Mouse (Mus musculus) forebrain, embryonic 16.5 days (tissue): Measurements from ENCODE around the gene Arhgef5. TPM values are rescaled to one million over a fixed set of nuclear protein-coding genes. Genes with fewer than 3 reads are reported as not detected.
A peak's percentile ranks its signal among the peaks of the same experiment; 100 is the strongest.
"Not testable (repeated sequence)": the region's sequence is repeated elsewhere in the genome, so short reads cannot be mapped to it uniquely, and the experiment has no call there.

Experiments
- ATAC-seq: fragments of 200-750 bp; cut with Nextera tagmentation; 2 replicates; pipeline ENCODE4 v1.8.0; 2017; ENCODE audit warnings: mild to moderate bottlenecking, moderate library complexity
- H3K27ac ChIP-seq: fragments of 300-500 bp; sonication (generic); 2 replicates; pipeline ENCODE4 v1.5.1; 2014; ENCODE audit warnings: low read length, control low read depth
- H3K27me3 ChIP-seq: fragments of 300-500 bp; sonication (generic); replicated peaks from 2 replicates; pipeline ENCODE4 v1.6.1; 2014; ENCODE audit warnings: low read length; ENCODE audit not compliant: control insufficient read depth, insufficient read depth
- H3K36me3 ChIP-seq: fragments of 300-500 bp; sonication (generic); 2 replicates; pipeline ENCODE4 v1.6.1; 2014; ENCODE audit not compliant: control insufficient read depth, insufficient read depth
- H3K4me1 ChIP-seq: fragments of 300-500 bp; sonication (generic); replicated peaks from 2 replicates; pipeline ENCODE4 v1.6.1; 2014; ENCODE audit warnings: low read length; ENCODE audit not compliant: control insufficient read depth, insufficient read depth
- H3K4me2 ChIP-seq: fragments of 300-500 bp; sonication (generic); 2 replicates; pipeline ENCODE4 v1.6.1; 2014; ENCODE audit warnings: mild to moderate bottlenecking, low read length, control low read depth
- H3K4me3 ChIP-seq: fragments of 300-500 bp; sonication (generic); replicated peaks from 2 replicates; pipeline ENCODE4 v1.5.1; 2014; ENCODE audit warnings: mild to moderate bottlenecking, low read length, control low read depth
- H3K9ac ChIP-seq: fragments of 300-500 bp; sonication (generic); replicated peaks from 2 replicates; pipeline ENCODE4 v1.6.1; 2014; ENCODE audit warnings: low read depth, low read length, control low read depth
- H3K9me3 ChIP-seq: fragments of 300-500 bp; sonication (generic); 2 replicates; pipeline ENCODE4 v1.6.1; 2016; ENCODE audit warnings: low read length; ENCODE audit not compliant: control insufficient read depth
- WGBS: fragments of 180-500 bp; shearing (Covaris S2); extraction: QIAGEN DNeasy Blood & Tissue Kit; methylation state at CpG from one replicate; pipeline ENCODE4 v1.1.7; 2014; 5-methylcytosine and 5-hydroxymethylcytosine counted together
- polyA plus RNA-seq: library from polyadenylated mRNA; unstranded; fragments of >200 nt; fragmentation: Nextera tagmentation; extraction: Ambion mirVana; gene quantifications from 2 replicates; pipeline ENCODE4 v1.2.1, GENCODE M21; 2015

Gene Arhgef5
- polyA plus RNA-seq = 1.8 and 1.9 TPM in 2 replicates

DNA sequence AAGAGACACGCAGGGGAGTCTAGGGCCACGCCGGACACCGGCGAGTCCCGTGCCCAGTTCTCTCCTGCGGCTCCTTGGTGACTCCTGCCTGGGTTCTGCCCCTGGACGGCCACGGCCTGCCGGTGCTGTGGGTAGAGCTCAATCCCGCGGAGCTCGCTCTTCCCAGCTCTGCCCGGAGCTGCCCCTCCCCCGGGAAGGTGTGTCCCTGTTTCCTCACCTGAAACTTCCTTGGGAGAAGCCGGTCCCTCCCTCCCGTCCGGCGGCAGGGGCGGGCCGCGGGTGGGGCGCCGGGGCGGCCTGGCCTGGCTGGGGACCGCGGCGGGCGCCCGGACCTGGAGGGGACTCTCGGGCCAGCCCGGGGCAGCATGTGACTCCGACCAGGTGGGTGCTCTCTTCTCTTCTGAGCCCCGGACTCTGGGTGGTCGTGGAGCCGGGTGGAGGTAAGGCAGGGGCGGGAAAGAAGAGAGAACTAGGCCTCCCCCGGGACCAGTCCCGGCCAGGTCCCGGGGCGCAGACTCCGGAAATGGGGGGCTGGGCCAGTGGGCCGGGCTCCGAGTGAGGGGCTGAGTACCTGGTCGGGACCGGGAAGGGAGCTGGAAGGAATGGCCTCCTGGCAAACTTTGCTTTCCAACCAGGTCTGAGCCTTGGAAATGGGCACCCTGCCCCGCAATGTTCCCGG lies at the start of gene Arhgef5:
Arhgef5 (plus strand) TSS at position 220 of the 679 bp plus-strand sequence.
- H3K27me3 ChIP-seq = peaks cover 19% of the 10 kb centered on the region
- WGBS = 0% methylated on average over 38 of the region's 48 CpGs
- ATAC-seq = peak; percentile 72
- no peaks in the 10 kb centered on the region for H3K9me3 ChIP-seq
- peak within 1 kb of the TSS; percentile 82 for H3K4me2 ChIP-seq
- H3K4me1 ChIP-seq = peaks cover 13% of the 10 kb centered on the region
- H3K36me3 ChIP-seq = no peaks in the 10 kb centered on the region
- H3K27ac ChIP-seq = no peak within 1 kb of the TSS
- H3K4me3 ChIP-seq = peak within 1 kb of the TSS; percentile 50
- peak within 1 kb of the TSS; percentile 58 for H3K9ac ChIP-seq

- not testable (repeated sequence) for H3K4me3 ChIP-seq
- 79% methylated on average over 1 of the region's 1 CpGs for WGBS
Observed at GRCm38 (mm10) chr6:43231255-43231654, 34.1 kb upstream of the Arhgef5 start, which contains the start of gene Olfr47. TSS of gene Olfr47 (plus strand) at chr6:43231529.

GRCm38 (mm10) chr6:43242061-43242460 lies 23.3 kb upstream of the Arhgef5 start:
- no peak for ATAC-seq
- Histone ChIP-seq H3K4me3 (no peak overlapping the region), H3K9ac (no peak overlapping the region), H3K4me2 (no peak overlapping the region), H3K27me3 (no peaks in the 10 kb centered on the region), H3K9me3 (no peaks in the 10 kb centered on the region), H3K36me3 (no peaks in the 10 kb centered on the region), H3K27ac (no peak overlapping the region), H3K4me1 (no peaks in the 10 kb centered on the region)
- WGBS = 19% methylated on average over 4 of the region's 4 CpGs

More at GRCm38 (mm10) chr6:43231255-43231654, 34.1 kb upstream of the Arhgef5 start, which contains the start of gene Olfr47:
- not testable (repeated sequence) for H3K9ac ChIP-seq, H3K4me2 ChIP-seq, H3K9me3 ChIP-seq, H3K4me1 ChIP-seq, ATAC-seq, H3K27ac ChIP-seq, H3K36me3 ChIP-seq, H3K27me3 ChIP-seq

DNA sequence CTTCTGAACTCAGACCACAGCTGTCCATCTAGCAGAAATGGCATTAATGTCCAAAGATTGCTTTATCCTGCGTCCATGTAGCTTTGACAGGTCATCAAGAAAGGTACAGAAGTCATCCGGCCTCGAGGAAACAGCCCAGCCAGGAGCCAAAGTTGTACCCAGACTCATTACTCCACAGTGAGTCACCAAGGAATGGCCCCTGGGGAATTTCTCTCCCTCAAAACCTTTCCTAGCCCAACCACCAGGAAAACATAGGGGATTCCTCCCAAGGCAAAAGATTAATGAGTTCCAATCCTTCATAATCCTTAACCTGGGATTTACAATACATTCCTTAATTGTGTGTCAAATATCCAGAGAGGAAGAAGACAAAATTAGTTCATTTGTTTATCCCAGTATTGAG lies 18.0 kb upstream of the Arhgef5 start:
- Histone ChIP-seq H3K27ac (no peak overlapping the region), H3K9ac (no peak overlapping the region), H3K27me3 (no peaks in the 10 kb centered on the region), H3K36me3 (no peaks in the 10 kb centered on the region), H3K4me1 (no peaks in the 10 kb centered on the region), H3K4me2 (no peak overlapping the region), H3K9me3 (no peaks in the 10 kb centered on the region), H3K4me3 (no peak overlapping the region)
- no peak for ATAC-seq
- WGBS = 67% methylated on average over 3 of the region's 3 CpGs

GRCm38 (mm10) chr6:43252994-43253393 lies 12.4 kb upstream of the Arhgef5 start:
- Histone ChIP-seq H3K36me3 (no peaks in the 10 kb centered on the region), H3K4me3 (no peak overlapping the region), H3K4me1 (no peaks in the 10 kb centered on the region), H3K9ac (no peak overlapping the region), H3K27me3 (no peaks in the 10 kb centered on the region), H3K4me2 (no peak overlapping the region), H3K9me3 (no peaks in the 10 kb centered on the region), H3K27ac (no peak overlapping the region)
- WGBS = 97% methylated on average over 1 of the region's 1 CpGs
- ATAC-seq = no peak

GRCm38 (mm10) chr6:43254193-43254926 lies 11.0 kb upstream of the Arhgef5 start:
- Histone ChIP-seq H3K27ac (no peak overlapping the region), H3K4me2 (no peak overlapping the region), H3K4me1 (no peaks in the 10 kb centered on the region), H3K4me3 (no peak overlapping the region), H3K27me3 (no peaks in the 10 kb centered on the region), H3K9me3 (no peaks in the 10 kb centered on the region), H3K9ac (no peak overlapping the region), H3K36me3 (no peaks in the 10 kb centered on the region)
- ATAC-seq = no peak
- WGBS = 71% methylated on average over 7 of the region's 7 CpGs

DNA sequence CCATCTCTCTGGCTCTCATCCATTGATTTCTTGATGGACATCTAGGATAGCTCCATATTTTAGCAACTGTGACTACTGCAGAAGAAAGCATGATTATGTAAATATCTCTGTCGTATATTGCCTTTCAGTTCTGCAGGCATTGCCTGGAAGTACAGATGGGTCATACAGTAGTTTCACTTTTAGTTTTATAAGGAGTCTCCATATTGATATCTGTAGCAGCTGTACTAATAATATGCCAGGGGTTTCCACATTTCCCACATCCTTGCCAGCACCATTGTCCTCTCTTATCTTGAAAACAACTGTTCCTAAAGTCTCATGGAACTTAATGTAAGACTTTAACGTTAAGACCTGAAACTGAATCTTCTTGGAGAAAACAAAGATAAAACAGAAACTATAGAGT lies 4.6 kb upstream of the Arhgef5 start:
- no peak overlapping the region for H3K27ac ChIP-seq
- WGBS = 71% methylated on average over 2 of the region's 2 CpGs
- no peaks in the 10 kb centered on the region for H3K36me3 ChIP-seq
- peaks cover 7% of the 10 kb centered on the region for H3K4me1 ChIP-seq
- H3K4me2 ChIP-seq = no peak overlapping the region
- no peak overlapping the region for H3K9ac ChIP-seq
- 0 out of 2 replicates have a peak, but pooled peaks cover 6% of the 10 kb centered on the region for H3K27me3 ChIP-seq
- H3K9me3 ChIP-seq = no peaks in the 10 kb centered on the region
- no peak overlapping the region for H3K4me3 ChIP-seq
- no peak for ATAC-seq

GRCm38 (mm10) chr6:43266356-43266755 lies 974 bp downstream of the Arhgef5 start:
- Histone ChIP-seq H3K9ac (no peak overlapping the region), H3K4me1 (peaks cover 13% of the 10 kb centered on the region), H3K9me3 (no peaks in the 10 kb centered on the region), H3K27ac (no peak overlapping the region), H3K36me3 (no peaks in the 10 kb centered on the region), H3K27me3 (peaks cover 19% of the 10 kb centered on the region), H3K4me2 (peak overlapping the region; percentile 82), H3K4me3 (peak overlapping the region; percentile 50)
- WGBS = 10% methylated on average over 8 of the region's 8 CpGs
- ATAC-seq = 0 out of 2 replicates have a peak, but pooled peaks have one; percentile 10

GRCm38 (mm10) chr6:43272597-43272996 lies 7.2 kb downstream of the Arhgef5 start:
- H3K36me3 ChIP-seq = no peaks in the 10 kb centered on the region
- ATAC-seq = no peak
- H3K27me3 ChIP-seq = no peaks in the 10 kb centered on the region
- H3K27ac ChIP-seq = no peak overlapping the region
- no peak overlapping the region for H3K9ac ChIP-seq
- H3K4me2 ChIP-seq = no peak overlapping the region
- H3K4me3 ChIP-seq = no peak overlapping the region
- H3K9me3 ChIP-seq = no peaks in the 10 kb centered on the region
- H3K4me1 ChIP-seq = no peaks in the 10 kb centered on the region
